Mouse (Mus musculus) ES-E14 (cell line): Measurements from ENCODE around the gene Nlgn2. TPM values are rescaled to one million over a fixed set of nuclear protein-coding genes. Genes with fewer than 3 reads are reported as not detected.

Experiments
- DNase-seq: peaks from one replicate; pipeline ENCODE4 v3.0.0-alpha.2; 2013; ENCODE audit warnings: low read depth, low spot score
- H3K27ac ChIP-seq: 2 replicates; pipeline ENCODE4 v1.5.1; 2012; ENCODE audit warnings: low read depth, mild to moderate bottlenecking, low read length, moderate library complexity, mixed read lengths; ENCODE audit not compliant: poor library complexity, insufficient read depth, severe bottlenecking
- H3K36me3 ChIP-seq: 2 replicates; pipeline ENCODE4 v1.6.1; 2012; ENCODE audit warnings: mild to moderate bottlenecking, low read length, moderate library complexity, mixed read lengths; ENCODE audit not compliant: control insufficient read depth, poor library complexity, insufficient read depth, severe bottlenecking
- H3K4me1 ChIP-seq, 2 experiments: fragments of 150-350 bp in 1 of 2; sonication (generic) in 1 of 2; 2 replicates each; pipeline ENCODE4 v1.6.1; 2012; ENCODE audit warnings: low read length in 2 of 2, mild to moderate bottlenecking in 1 of 2, mixed read lengths in 1 of 2; ENCODE audit not compliant: control insufficient read depth in 2 of 2, insufficient read depth in 2 of 2, poor library complexity in 1 of 2
- H3K4me3 ChIP-seq, 2 experiments: fragments of 150-350 bp in 1 of 2; sonication (generic) in 1 of 2; 2 replicates each; pipeline ENCODE4 v1.5.1; 2012; ENCODE audit warnings: low read length in 2 of 2, low read depth in 1 of 2, mild to moderate bottlenecking in 1 of 2, mixed read lengths in 1 of 2; ENCODE audit not compliant: insufficient read depth in 1 of 2, poor library complexity in 1 of 2, severe bottlenecking in 1 of 2
- H3K9ac ChIP-seq: 2 replicates; pipeline ENCODE4 v1.6.1; 2012; ENCODE audit warnings: low read depth, mild to moderate bottlenecking, low read length, mixed read lengths; ENCODE audit not compliant: poor library complexity, insufficient read depth, severe bottlenecking
- H3K9me3 ChIP-seq: fragments of 150-350 bp; sonication (generic); 2 replicates; pipeline ENCODE4 v1.6.1; 2012; ENCODE audit warnings: low read depth, mild to moderate bottlenecking, low read length; ENCODE audit not compliant: control insufficient read depth, insufficient read depth
- CHD2 ChIP-seq: IDR thresholded peaks from 2 replicates; pipeline ENCODE4 v1.6.1; 2014; ENCODE audit warnings: mild to moderate bottlenecking, low read depth, low read length, inconsistent platforms
- HCFC1 ChIP-seq: IDR thresholded peaks from 2 replicates; pipeline ENCODE4 v1.6.1; 2012; ENCODE audit warnings: low read length, inconsistent platforms, borderline replicate concordance; ENCODE audit not compliant: insufficient read depth
- MAFK ChIP-seq: IDR thresholded peaks from 2 replicates; pipeline ENCODE4 v1.6.1; 2014; ENCODE audit warnings: mild to moderate bottlenecking, low read depth, low read length, inconsistent platforms; ENCODE audit not compliant: insufficient read depth
- ZC3H11A ChIP-seq: IDR thresholded peaks from 2 replicates; pipeline ENCODE4 v1.6.1; 2012; ENCODE audit warnings: low read depth, mild to moderate bottlenecking, inconsistent platforms, low read length, borderline replicate concordance
- ZNF384 ChIP-seq: IDR thresholded peaks from 2 replicates; pipeline ENCODE4 v1.6.1; 2012; ENCODE audit warnings: low read depth, low read length, inconsistent platforms
- in situ Hi-C, 2 experiments: fragments of 600-800 bp; cut with MboI; formaldehyde crosslinking; loops; one replicate each; pipeline ENCODE4 v1.15.1; 2025; ENCODE audit warnings: low sequenced_read_pairs in 2 of 2, inconsistent platforms in 1 of 2; ENCODE audit not compliant: unreplicated experiment in 2 of 2
- total RNA-seq: library from RNA; depleted of rRNA; stranded (reverse); fragments of 300-350 nt; gene quantifications from 2 replicates; pipeline ENCODE4 v1.2.3, GENCODE M21; 2012

Gene Nlgn2
- total RNA-seq, 1 experiment, result 8.9 TPM

GRCm38 (mm10) chr11:69835326-69835965 is 2.1 kb downstream of the Nlgn2 start:
- H3K9me3 ChIP-seq, result no peaks in the 10 kb centered on the region
- no peak overlapping the region for H3K9ac ChIP-seq
- H3K4me3 ChIP-seq, result no peak overlapping the region
- in situ Hi-C loops, result no loop called here
- peaks cover 0 to 1% of the 10 kb centered on the region in 2 experiments; a peak in 1 of 4 replicates for H3K4me1 ChIP-seq
- H3K36me3 ChIP-seq, result no peaks in the 10 kb centered on the region
- H3K27ac ChIP-seq, result no peak overlapping the region
- TF ChIP-seq ZNF384, result no peak
- TF ChIP-seq MAFK, result no peak
- TF ChIP-seq ZC3H11A, result no peak
- no peak for DNase-seq

- Histone ChIP-seq H3K36me3 (no peaks in the 10 kb centered on the region), H3K27ac (no peak overlapping the region), H3K4me3 (peak overlapping the region; percentile 70 to 76), H3K9ac (peak overlapping the region; percentile 55), H3K9me3 (no peaks in the 10 kb centered on the region), H3K4me1 (peaks cover 0 to 5% of the 10 kb centered on the region in 2 experiments; a peak in 3 of 4 replicates)
- in situ Hi-C loops, result no loop called here
- TF ChIP-seq ZC3H11A, result no peak
- no peak for TF ChIP-seq CHD2
- TF ChIP-seq HCFC1, result no peak
- DNase-seq, result no peak
Observed at GRCm38 (mm10) chr11:69834001-69834549, 3.5 kb downstream of the Nlgn2 start.

- in situ Hi-C loops, result no loop called here
- peak overlapping the region; percentile 70 to 76 for H3K4me3 ChIP-seq
- no peaks in the 10 kb centered on the region for H3K9me3 ChIP-seq
- no peak overlapping the region for H3K27ac ChIP-seq
- H3K36me3 ChIP-seq, result no peaks in the 10 kb centered on the region
- no peak for DNase-seq
- TF ChIP-seq ZNF384, result no peak
- no peak for TF ChIP-seq MAFK
- TF ChIP-seq HCFC1, result no peak
- TF ChIP-seq CHD2, result no peak
- TF ChIP-seq ZC3H11A, result no peak
- peaks cover 0 to 10% of the 10 kb centered on the region in 2 experiments; a peak in 3 of 4 replicates for H3K4me1 ChIP-seq
- peak overlapping the region; percentile 55 for H3K9ac ChIP-seq
Observed at GRCm38 (mm10) chr11:69833554-69833953, 4.0 kb downstream of the Nlgn2 start.

GRCm38 (mm10) chr11:69828832-69829231 is 8.8 kb downstream of the Nlgn2 start:
- Histone ChIP-seq H3K9me3 (no peaks in the 10 kb centered on the region), H3K27ac (no peak overlapping the region), H3K4me3 (no peak overlapping the region), H3K4me1 (peaks cover 0 to 18% of the 10 kb centered on the region in 2 experiments; a peak in 3 of 4 replicates), H3K36me3 (peaks cover 12% of the 10 kb centered on the region; the same call in 1 of the 2 replicates), H3K9ac (no peak overlapping the region)
- no peak for TF ChIP-seq MAFK
- no peak for TF ChIP-seq ZC3H11A
- no peak for TF ChIP-seq CHD2
- no peak for TF ChIP-seq HCFC1
- no peak for TF ChIP-seq ZNF384
- in situ Hi-C loops, result no loop called here
- no peak for DNase-seq

- Histone ChIP-seq H3K9me3 (no peaks in the 10 kb centered on the region), H3K9ac (no peak overlapping the region), H3K4me1 (peaks cover 0 to 9% of the 10 kb centered on the region in 2 experiments; a peak in 1 of 4 replicates), H3K36me3 (peaks cover 12% of the 10 kb centered on the region; the same call in 1 of the 2 replicates), H3K27ac (no peak overlapping the region), H3K4me3 (no peak overlapping the region)
- no peak for DNase-seq
- in situ Hi-C loops, result no loop called here
- no peak for TF ChIP-seq MAFK
- TF ChIP-seq HCFC1, result no peak
- TF ChIP-seq ZNF384, result no peak
- no peak for TF ChIP-seq ZC3H11A
- no peak for TF ChIP-seq CHD2
Observed at GRCm38 (mm10) chr11:69823456-69823855, 14.1 kb downstream of the Nlgn2 start.
